Mouse (Mus musculus) neutrophil, adult 65 days (primary cell): ENCODE results near the gene Pde12. TPM values are rescaled to one million over a fixed set of nuclear protein-coding genes. Genes with fewer than 3 reads are reported as not detected.

Experiments
- total RNA-seq: library from RNA; stranded (reverse); gene quantifications from 2 replicates; pipeline ENCODE4 v1.2.4, GENCODE M21; 2023

Pde12 gene
- 7.8 and 8.8 TPM in 2 replicates for total RNA-seq

DNA sequence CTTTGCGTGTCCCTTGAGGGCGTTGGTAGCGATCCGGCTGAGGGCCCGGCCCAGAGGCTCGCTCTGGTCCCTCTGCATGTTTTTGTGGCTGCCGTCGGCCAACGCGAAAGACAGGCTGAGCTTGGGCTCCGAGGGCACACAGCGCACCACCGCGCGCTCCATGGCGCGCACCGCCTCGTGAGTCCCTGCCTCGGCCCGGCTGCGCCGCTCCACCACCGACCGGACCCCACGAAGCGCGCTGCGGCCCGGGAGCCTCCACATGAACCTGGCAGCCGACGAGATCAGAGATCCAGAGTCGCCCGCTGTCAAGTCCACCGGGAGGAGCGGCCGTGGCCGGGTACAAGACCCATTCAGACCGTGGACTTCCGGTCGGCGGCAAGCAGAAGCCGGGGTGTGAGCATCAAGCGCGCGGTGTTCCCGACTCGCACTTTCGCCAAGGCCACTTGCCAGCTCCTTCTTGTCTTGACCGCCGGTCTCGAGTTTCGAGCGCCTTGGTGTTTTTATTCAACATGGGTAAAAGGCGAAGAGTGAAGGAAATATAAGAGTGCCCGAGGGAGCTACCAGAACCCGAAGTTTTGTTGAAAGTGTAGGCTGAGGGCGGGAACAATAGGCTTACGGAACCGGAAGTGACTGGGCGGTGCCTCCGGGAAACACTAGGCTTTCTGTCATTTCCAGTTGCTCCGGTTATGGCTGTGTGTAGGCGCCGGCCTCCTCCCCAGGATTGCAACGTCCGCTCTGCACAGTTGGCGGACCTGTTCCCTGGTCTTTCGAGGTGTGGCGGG is at the start of gene Pde12:
Gene Pde12, minus strand, starts transcription at position 592 of the 782 bp plus-strand sequence.

DNA sequence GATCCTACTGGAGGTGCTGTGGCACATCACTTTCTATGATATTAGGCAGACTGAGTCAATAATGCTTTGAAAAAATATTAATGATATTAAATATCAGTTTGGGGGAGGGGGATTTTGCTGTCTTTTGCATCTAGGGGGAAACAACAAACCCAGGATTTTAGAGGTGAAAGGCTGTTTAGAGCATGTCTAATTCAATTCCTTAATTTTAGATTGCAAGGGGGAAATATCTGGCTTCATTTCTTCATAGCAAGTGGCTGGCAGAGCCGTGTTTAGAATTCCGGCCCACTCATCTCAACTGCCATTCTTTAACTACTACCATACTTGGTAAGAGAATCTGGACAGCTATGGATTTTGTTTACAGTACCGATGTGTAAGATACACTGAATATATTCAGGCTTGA is 23.3 kb upstream of the Pde12 start, which contains the start of gene Dnah12:
Gene Dnah12, plus strand, starts transcription at position 301 of the 400 bp plus-strand sequence.

DNA sequence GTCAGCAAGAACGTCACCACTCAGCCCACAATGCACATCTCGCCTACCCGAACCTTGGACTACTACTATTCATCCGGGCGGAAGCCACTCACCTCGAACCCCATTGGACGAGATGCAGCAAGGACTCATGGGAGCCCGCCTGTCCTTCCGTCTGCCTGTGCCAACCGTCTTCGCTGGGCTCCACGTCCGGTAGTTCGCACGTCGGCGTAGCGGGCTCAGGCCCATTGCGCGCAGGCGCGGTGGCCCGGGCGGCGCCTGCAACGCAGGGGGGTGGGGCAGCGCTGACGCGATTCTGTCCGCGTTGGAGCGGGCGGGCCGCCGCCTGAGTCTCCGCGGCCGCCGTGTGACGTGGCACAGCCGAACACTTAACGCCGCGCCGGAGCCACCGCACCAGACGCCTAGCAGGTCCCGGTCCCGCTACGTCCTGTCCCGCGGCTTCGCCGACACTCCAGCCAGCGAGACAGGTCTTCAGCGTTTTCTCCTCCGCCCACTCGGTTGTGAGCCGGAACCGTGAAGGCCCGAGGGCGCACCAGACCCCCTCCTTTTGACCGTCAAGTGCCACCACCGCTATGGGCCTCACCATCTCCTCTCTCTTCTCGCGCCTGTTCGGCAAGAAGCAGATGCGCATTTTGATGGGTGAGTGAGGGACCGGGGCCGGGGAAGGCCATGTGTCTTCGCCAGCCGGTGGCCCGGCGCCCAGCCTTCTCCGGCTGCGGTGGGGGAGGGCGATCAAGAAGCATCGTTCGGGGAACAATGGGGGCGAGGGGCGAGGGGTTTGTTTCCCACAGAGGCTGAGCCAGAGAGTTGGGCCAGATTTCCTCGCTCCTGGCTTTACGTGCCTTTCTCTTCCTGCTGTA is 31.6 kb downstream of the Pde12 start, which contains the start of gene Arf4:
Gene Arf4, plus strand, starts transcription at position 224 of the 857 bp plus-strand sequence.

Other genes starting within 250 kb of the Pde12 start
- 88.6 and 122 TPM in 2 replicates for gene Slmap, start 135.0 kb downstream of the Pde12 start, total RNA-seq
- gene Dennd6a, start 96.0 kb downstream of the Pde12 start, total RNA-seq, result 8.8 and 10.8 TPM in 2 replicates
- 189 and 195 TPM in 2 replicates for gene Arf4, start 31.8 kb downstream of the Pde12 start, total RNA-seq
- 0.02 TPM in 1 of 2 replicates, not detected in the other for gene Dnah12, start 23.4 kb upstream of the Pde12 start, total RNA-seq
- gene Asb14, start 224.7 kb upstream of the Pde12 start, total RNA-seq, result not detected in 2 replicates